Mouse (Mus musculus) layer of hippocampus, adult 6 months (tissue): Measurements from ENCODE around the gene Trim40. TPM values are rescaled to one million over a fixed set of nuclear protein-coding genes. Genes with fewer than 3 reads are reported as not detected.

Source experiments
- long read RNA-seq, 2 experiments: library from polyadenylated mRNA; unstranded; transcript quantifications; one replicate each; pipeline ENCODE4 v2.0.0; 2019 to 2020
- polyA plus RNA-seq: library from polyadenylated mRNA; unstranded; fragments of <200 nt; fragmentation: Nextera tagmentation; gene quantifications from 2 replicates; pipeline ENCODE4 v1.2.3, GENCODE M21; 2021

Trim40 gene
- polyA plus RNA-seq: not detected in 2 replicates
- long read RNA-seq, experiment 1, partial matches to known transcripts: 0 of 1 reads
- long read RNA-seq, experiment 1, other reads (novel, unspliced or antisense): 1 of 1 reads
- long read RNA-seq, experiment 2: 0 reads

DNA sequence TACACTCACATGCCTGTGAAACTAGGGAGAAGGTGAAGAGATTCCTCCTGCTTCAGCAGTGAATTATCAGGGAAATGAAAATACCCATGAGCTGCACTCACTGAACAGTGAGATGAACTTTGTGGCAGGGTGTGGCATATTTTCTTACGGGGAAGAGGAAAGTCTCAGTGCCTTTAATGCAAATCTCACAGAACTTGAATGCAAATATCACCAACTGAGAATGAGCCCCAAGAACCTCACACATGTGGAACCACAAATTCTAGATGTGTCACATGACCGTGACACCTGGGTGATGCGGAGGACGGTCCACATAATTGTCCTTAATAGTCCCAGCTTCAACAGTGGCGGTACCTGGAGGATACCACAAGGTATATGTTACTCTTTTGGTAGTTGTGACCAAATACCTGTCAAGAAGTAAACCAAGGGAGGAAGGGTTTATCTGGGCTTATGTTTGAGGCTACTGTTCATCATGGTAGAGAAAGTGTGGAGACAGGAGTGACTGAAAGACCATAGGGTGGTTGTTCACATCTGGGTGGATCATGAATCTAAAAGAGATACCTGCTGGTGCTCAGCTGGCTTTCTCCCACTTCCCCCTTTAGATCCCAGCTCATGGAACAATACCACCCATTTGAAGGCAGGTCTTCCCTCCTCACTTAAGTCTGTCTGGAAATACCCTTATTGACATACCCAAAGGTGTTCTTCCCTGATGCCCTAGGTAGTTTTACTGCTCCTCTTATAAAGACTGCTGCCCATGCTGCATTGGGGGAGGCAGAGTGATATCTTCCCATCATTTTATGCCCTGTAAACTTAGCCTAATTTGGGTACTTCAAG is at the start of gene Trim40:
TSS of gene Trim40 (minus strand) at position 51 of the 831 bp plus-strand sequence.

DNA sequence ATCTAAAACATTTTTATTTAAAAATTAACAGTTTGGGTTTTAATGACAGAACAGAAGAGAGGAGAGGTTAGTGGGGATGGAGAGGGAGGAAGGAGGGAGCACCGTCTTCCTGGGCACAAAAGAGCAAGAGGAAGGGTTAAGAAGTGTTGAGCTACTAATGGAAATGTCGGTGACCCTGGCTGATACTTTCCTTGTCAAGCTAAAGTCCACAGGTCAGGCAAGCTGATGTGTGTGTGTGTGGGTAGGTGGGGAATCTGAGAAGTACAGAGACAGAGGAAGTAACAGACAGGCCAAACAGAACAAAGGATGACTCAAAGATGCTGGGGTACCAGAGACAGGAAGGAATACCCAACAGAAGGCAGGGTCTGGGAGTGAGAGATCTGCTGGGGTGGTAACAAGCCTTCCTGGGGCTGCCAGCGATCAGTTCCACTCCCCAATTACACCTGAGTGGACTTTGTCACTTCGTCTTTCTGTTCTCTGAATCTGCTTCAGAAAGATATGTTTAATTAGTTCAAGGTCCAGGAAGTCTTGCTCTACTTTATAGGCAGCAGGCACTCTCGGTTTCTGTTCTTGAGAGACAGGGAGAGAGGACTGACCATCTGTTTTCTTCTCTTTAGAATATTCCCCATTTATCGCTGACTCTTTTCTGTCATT is 7.8 kb upstream of the Trim40 start, which contains the start of gene Trim31:
TSS of gene Trim31 (plus strand) at position 567 of the 654 bp plus-strand sequence.

DNA sequence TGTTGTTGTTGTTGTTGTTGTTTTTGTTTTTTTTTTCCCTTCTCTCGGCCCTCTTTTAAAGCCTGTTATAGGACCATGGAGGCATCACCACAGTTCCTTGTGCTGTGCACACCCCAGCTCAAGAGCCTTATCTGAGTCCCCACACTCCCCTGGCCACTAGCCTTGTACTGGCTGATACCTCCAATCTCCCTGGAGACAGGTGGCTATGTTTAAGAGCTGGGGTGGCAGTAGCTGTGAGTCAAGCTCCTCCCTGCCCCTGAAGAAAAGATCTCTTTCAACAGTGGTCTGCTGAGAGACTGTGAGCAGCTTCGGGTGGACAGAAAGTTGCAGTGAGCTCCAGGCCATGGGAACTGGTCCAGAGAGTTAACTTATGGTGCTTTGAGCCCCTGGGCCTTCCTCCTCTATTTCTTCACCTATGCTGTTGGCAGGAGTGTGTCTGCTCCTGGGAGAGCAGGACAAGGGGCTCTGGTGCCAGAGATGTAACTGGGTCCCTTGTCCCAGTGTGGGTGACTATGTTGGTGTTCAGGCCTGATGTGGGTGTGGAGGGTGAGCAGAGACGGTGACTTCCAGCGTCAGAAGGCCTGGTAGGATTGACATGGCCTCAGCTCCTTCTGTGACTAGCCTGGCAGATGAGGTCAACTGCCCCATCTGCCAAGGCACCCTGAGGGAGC is 20.5 kb downstream of the Trim40 start, which contains the start of gene Trim10:
TSS of gene Trim10 (plus strand) at position 291 of the 671 bp plus-strand sequence.

DNA sequence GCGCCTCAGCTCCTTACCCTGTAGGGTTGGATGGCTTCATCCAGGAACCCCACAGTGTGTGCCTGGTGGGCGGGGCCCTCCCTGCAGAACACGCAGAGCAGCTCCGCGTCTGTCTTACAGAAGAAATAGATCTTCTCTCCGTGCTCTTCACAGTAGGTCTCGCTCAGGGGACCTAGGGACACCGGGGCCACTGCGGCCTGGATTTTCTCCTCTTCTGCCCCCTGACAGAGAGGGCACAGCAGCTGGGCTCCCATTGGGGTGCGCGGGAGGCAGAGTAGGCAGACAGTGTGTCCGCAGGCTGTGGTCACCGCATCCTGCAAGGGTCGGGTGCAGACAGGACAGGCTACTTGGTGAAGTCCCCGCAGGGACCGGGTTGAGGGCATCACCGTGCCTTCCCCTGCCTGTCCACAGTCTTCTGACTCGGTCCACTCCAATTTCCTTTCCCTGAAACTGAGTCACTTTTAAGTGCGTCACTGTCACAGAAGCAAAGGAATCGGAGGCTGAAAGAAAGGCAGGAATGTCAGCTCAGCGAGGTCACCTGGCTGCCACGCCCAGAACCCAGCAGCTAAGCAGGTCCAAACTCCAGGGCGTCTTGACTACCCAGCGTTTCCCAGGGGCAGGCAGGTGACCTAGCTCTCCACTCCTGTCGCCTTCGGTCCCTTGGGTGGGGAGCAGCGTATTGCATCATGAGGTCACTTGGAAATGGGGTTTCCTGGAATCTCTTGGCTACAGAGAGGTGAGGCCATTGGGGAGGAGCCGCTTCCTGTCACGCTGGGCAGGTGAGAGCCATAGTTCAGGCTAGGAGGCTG is 23.0 kb downstream of the Trim40 start, which contains the start of gene Trim15:
TSS of gene Trim15 (minus strand) at position 492 of the 809 bp plus-strand sequence.

DNA sequence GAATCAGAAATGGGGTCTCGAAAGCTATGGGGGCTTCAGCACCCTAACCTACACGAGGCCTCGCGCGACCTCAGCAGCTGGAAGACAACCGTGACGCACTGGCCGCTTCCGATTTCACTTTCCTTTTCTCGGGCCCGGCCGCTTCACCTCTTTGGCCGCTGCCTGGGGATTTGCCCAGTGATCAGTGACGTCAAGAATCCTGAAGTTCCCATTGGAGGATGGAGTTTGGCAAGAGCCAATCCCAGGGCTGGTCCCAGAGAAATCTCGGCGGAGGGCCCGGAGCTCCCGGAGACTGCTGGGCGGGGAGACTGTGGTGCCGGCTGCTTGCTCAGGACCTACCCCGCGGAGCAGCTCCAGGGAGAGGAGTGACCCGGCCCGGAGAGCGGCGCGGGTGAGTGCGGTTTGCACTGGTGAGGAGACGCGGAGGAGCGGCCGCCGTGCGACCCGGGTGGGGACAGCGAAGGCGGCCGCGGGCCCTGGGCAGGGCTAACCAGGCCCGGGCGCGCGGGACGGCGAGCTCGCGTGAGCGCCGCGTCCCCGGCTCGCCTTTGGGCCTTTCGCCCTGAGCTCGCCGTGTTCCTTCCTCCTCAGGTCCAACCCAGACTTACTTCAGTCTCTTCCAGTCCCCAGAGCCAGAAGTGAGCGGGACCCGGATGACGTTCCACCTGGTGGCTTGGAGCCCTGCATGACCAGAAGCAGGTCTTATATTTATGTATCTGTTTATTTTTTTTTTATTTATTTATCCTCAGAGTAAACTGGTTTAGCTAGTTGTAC is 52.9 kb downstream of the Trim40 start, which contains the start of gene Trim26:
TSS of gene Trim26 (plus strand) at position 261 of the 774 bp plus-strand sequence.

Other genes with a start within 250 kb of the Trim40 start
- gene H2-M9, start 247.5 kb downstream of the Trim40 start, polyA plus RNA-seq: not detected in 2 replicates
- not detected in 2 replicates for gene H2-M1, start 217.9 kb downstream of the Trim40 start, polyA plus RNA-seq
- not detected in 2 replicates for gene H2-M10.5, start 117.2 kb downstream of the Trim40 start, polyA plus RNA-seq
- not detected in 2 replicates for gene H2-M10.6, start 78.0 kb downstream of the Trim40 start, polyA plus RNA-seq
- 10.3 and 11.1 TPM in 2 replicates for gene Trim26, start 53.0 kb downstream of the Trim40 start, polyA plus RNA-seq
- not detected in 2 replicates for gene Trim15, start 22.9 kb downstream of the Trim40 start, polyA plus RNA-seq
- gene Trim10, start 20.5 kb downstream of the Trim40 start, polyA plus RNA-seq: not detected in 2 replicates
- not detected in 2 replicates for gene Trim31, start 8.0 kb upstream of the Trim40 start, polyA plus RNA-seq
- 4.9 and 5.6 TPM in 2 replicates for gene Rnf39, start 52.8 kb upstream of the Trim40 start, polyA plus RNA-seq
- gene Ppp1r11, start 61.6 kb upstream of the Trim40 start, polyA plus RNA-seq: 207 and 224 TPM in 2 replicates
- gene Znrd1, start 68.4 kb upstream of the Trim40 start, polyA plus RNA-seq: 76.9 and 81.0 TPM in 2 replicates
- 6.8 and 7.5 TPM in 2 replicates for gene Znrd1as, start 68.5 kb upstream of the Trim40 start, polyA plus RNA-seq
- not detected in 2 replicates for gene 2410137M14Rik, start 91.1 kb upstream of the Trim40 start, polyA plus RNA-seq
- 0.15 TPM in 1 of 2 replicates, not detected in the other for gene H2-M5, start 99.4 kb upstream of the Trim40 start, polyA plus RNA-seq
- 0.85 and 1.7 TPM in 2 replicates for gene Zfp57, start 111.0 kb upstream of the Trim40 start, polyA plus RNA-seq
- gene Mog, start 133.3 kb upstream of the Trim40 start, polyA plus RNA-seq: 88.1 and 99.0 TPM in 2 replicates
- gene Gabbr1, start 155.8 kb upstream of the Trim40 start, polyA plus RNA-seq: 44.8 and 46.3 TPM in 2 replicates
- gene Olfr90, start 198.4 kb upstream of the Trim40 start, polyA plus RNA-seq: not detected in 2 replicates
- gene Olfr91, start 208.2 kb upstream of the Trim40 start, polyA plus RNA-seq: not detected in 2 replicates
- gene Olfr92, start 230.0 kb upstream of the Trim40 start, polyA plus RNA-seq: not detected in 2 replicates